Mouse (Mus musculus) stomach, embryonic 14.5 days (tissue): ENCODE measurements at regions not wholly inside any gene's neighbourhood (a gene's known extent, or its start where the extent isn't known, plus 50 kb on each side); places are given as distances from the start of the nearest gene placed in this dataset.

Experiments used
- ATAC-seq: fragments of 200-750 bp; cut with Nextera tagmentation; 2 replicates; pipeline ENCODE4 v1.8.0; 2017; ENCODE audit warnings: low read depth, moderate TSS enrichment; ENCODE audit not compliant: insufficient number of reproducible peaks, insufficient read depth, low FRiP score
- H3K27ac ChIP-seq: fragments of 300-500 bp; sonication (generic); 2 replicates; pipeline ENCODE4 v1.5.1; 2014; ENCODE audit warnings: mild to moderate bottlenecking, low read length, moderate library complexity, mixed read lengths
- H3K27me3 ChIP-seq: fragments of 300-500 bp; sonication (generic); 2 replicates; pipeline ENCODE4 v1.6.1; 2014; ENCODE audit warnings: low read length, control low read depth, mixed read lengths; ENCODE audit not compliant: control insufficient read depth, insufficient read depth
- H3K36me3 ChIP-seq: fragments of 300-500 bp; sonication (generic); 2 replicates; pipeline ENCODE4 v1.6.1; 2014; ENCODE audit warnings: mild to moderate bottlenecking, control low read depth, low read length, moderate library complexity, mixed read lengths; ENCODE audit not compliant: control insufficient read depth, insufficient read depth
- H3K4me1 ChIP-seq: fragments of 300-500 bp; sonication (generic); 2 replicates; pipeline ENCODE4 v1.6.1; 2014; ENCODE audit warnings: low read length, control low read depth, mixed read lengths; ENCODE audit not compliant: control insufficient read depth, insufficient read depth
- H3K4me2 ChIP-seq: fragments of 300-500 bp; sonication (generic); replicated peaks from 2 replicates; pipeline ENCODE4 v1.6.1; 2014; ENCODE audit warnings: low read depth, low read length, control low read depth
- H3K4me3 ChIP-seq: fragments of 300-500 bp; sonication (generic); 2 replicates; pipeline ENCODE4 v1.5.1; 2014; ENCODE audit warnings: low read depth, low read length, control low read depth
- H3K9ac ChIP-seq: fragments of 300-500 bp; sonication (generic); replicated peaks from 2 replicates; pipeline ENCODE4 v1.6.1; 2014; ENCODE audit warnings: low read depth, mild to moderate bottlenecking, control low read depth, low read length, moderate library complexity, mixed read lengths
- H3K9me3 ChIP-seq: fragments of 300-500 bp; sonication (generic); 2 replicates; pipeline ENCODE4 v1.6.1; 2016; ENCODE audit warnings: low read depth, low read length, control low read depth; ENCODE audit not compliant: control insufficient read depth
- WGBS: fragments of 180-500 bp; shearing (Covaris S2); extraction: QIAGEN DNeasy Blood & Tissue Kit; methylation state at CpG from one replicate; pipeline ENCODE4 v1.1.7; 2014; 5-methylcytosine and 5-hydroxymethylcytosine counted together

GRCm38 (mm10) chr16:24062314-24062713 is 73.7 kb upstream of the Bcl6 start:
- Histone ChIP-seq H3K4me1 (0 out of 2 replicates have a peak, but pooled peaks cover 3% of the 10 kb centered on the region), H3K4me2 (no peak overlapping the region), H3K27me3 (no peaks in the 10 kb centered on the region), H3K4me3 (no peak overlapping the region), H3K9ac (no peak overlapping the region), H3K27ac (no peak overlapping the region), H3K36me3 (no peaks in the 10 kb centered on the region), H3K9me3 (no peaks in the 10 kb centered on the region)
- ATAC-seq, result no peak
- 66% methylated on average over 5 of the region's 5 CpGs for WGBS

- ATAC-seq, result no peak
- no peaks in the 10 kb centered on the region for H3K36me3 ChIP-seq
Measured at GRCm38 (mm10) chr16:24061496-24061895, 72.8 kb upstream of the Bcl6 start.

GRCm38 (mm10) chr16:24059090-24059600 is 70.5 kb upstream of the Bcl6 start:
- Histone ChIP-seq H3K27me3 (no peaks in the 10 kb centered on the region), H3K9ac (no peak overlapping the region), H3K36me3 (no peaks in the 10 kb centered on the region), H3K9me3 (no peaks in the 10 kb centered on the region), H3K4me3 (no peak overlapping the region), H3K4me1 (peaks cover 15% of the 10 kb centered on the region; the same call in 1 of the 2 replicates), H3K27ac (no peak overlapping the region), H3K4me2 (no peak overlapping the region)
- ATAC-seq, result no peak
- WGBS, result 55% methylated on average over 4 of the region's 4 CpGs

More at GRCm38 (mm10) chr16:24061496-24061895, 72.8 kb upstream of the Bcl6 start:
- Histone ChIP-seq H3K27ac (no peak overlapping the region), H3K4me1 (peaks cover 10% of the 10 kb centered on the region; the same call in 1 of the 2 replicates), H3K27me3 (no peaks in the 10 kb centered on the region), H3K9me3 (no peaks in the 10 kb centered on the region), H3K4me2 (no peak overlapping the region), H3K4me3 (no peak overlapping the region), H3K9ac (no peak overlapping the region)
- 42% methylated on average over 4 of the region's 4 CpGs for WGBS

- Histone ChIP-seq H3K4me2 (no peak overlapping the region), H3K4me3 (no peak overlapping the region), H3K4me1 (peaks cover 15% of the 10 kb centered on the region; the same call in 1 of the 2 replicates), H3K9me3 (no peaks in the 10 kb centered on the region), H3K9ac (no peak overlapping the region), H3K27me3 (no peaks in the 10 kb centered on the region), H3K27ac (peak overlapping the region; percentile 77), H3K36me3 (no peaks in the 10 kb centered on the region)
- ATAC-seq, result peak; percentile 85
- WGBS, result 17% methylated on average over 11 of the region's 11 CpGs
Measured at GRCm38 (mm10) chr16:24056885-24057531, 68.4 kb upstream of the Bcl6 start.

GRCm38 (mm10) chr16:24056123-24056884 is 67.7 kb upstream of the Bcl6 start:
- Histone ChIP-seq H3K9me3 (no peaks in the 10 kb centered on the region), H3K27ac (peak overlapping the region; percentile 77), H3K4me2 (no peak overlapping the region), H3K4me3 (no peak overlapping the region), H3K4me1 (peaks cover 15% of the 10 kb centered on the region; the same call in 1 of the 2 replicates), H3K36me3 (no peaks in the 10 kb centered on the region), H3K27me3 (no peaks in the 10 kb centered on the region), H3K9ac (no peak overlapping the region)
- ATAC-seq, result peak; percentile 10
- WGBS, result 37% methylated on average over 12 of the region's 12 CpGs

GRCm38 (mm10) chr16:24054293-24054692 is 65.6 kb upstream of the Bcl6 start:
- H3K36me3 ChIP-seq, result no peaks in the 10 kb centered on the region

GRCm38 (mm10) chr16:24053403-24053802 is 64.8 kb upstream of the Bcl6 start:
- Histone ChIP-seq H3K9ac (no peak overlapping the region), H3K9me3 (no peaks in the 10 kb centered on the region), H3K4me3 (no peak overlapping the region), H3K4me1 (peaks cover 15% of the 10 kb centered on the region; the same call in 1 of the 2 replicates), H3K27ac (no peak overlapping the region), H3K36me3 (no peaks in the 10 kb centered on the region), H3K27me3 (no peaks in the 10 kb centered on the region), H3K4me2 (no peak overlapping the region)
- ATAC-seq, result no peak
- 65% methylated on average over 10 of the region's 10 CpGs for WGBS

More at GRCm38 (mm10) chr16:24054293-24054692, 65.6 kb upstream of the Bcl6 start:
- no peak overlapping the region for H3K4me2 ChIP-seq
- H3K9me3 ChIP-seq, result no peaks in the 10 kb centered on the region
- 96% methylated on average over 3 of the region's 3 CpGs for WGBS
- H3K27ac ChIP-seq, result no peak overlapping the region
- ATAC-seq, result no peak
- no peak overlapping the region for H3K4me3 ChIP-seq
- peaks cover 15% of the 10 kb centered on the region; the same call in 1 of the 2 replicates for H3K4me1 ChIP-seq
- H3K9ac ChIP-seq, result no peak overlapping the region
- no peaks in the 10 kb centered on the region for H3K27me3 ChIP-seq

- H3K4me3 ChIP-seq, result no peak overlapping the region
- H3K4me1 ChIP-seq, result peaks cover under 1% of the 10 kb centered on the region; the same call in 1 of the 2 replicates
- WGBS, result 82% methylated on average over 10 of the region's 10 CpGs
- ATAC-seq, result no peak
- no peaks in the 10 kb centered on the region for H3K9me3 ChIP-seq
- H3K27me3 ChIP-seq, result no peaks in the 10 kb centered on the region
- H3K27ac ChIP-seq, result no peak overlapping the region
- no peak overlapping the region for H3K4me2 ChIP-seq
- H3K36me3 ChIP-seq, result no peaks in the 10 kb centered on the region
- no peak overlapping the region for H3K9ac ChIP-seq
Measured at GRCm38 (mm10) chr16:24050856-24051640, 62.4 kb upstream of the Bcl6 start.
